Mouse (Mus musculus) thymus, postnatal 0 days (tissue): ENCODE results near the gene Urod. TPM values are rescaled to one million over a fixed set of nuclear protein-coding genes. Genes with fewer than 3 reads are reported as not detected.

Experiments
- DNase-seq: peaks from one replicate; pipeline ENCODE4 v3.0.0-alpha.2; 2015; ENCODE audit warnings: low spot score
- polyA plus RNA-seq: library from polyadenylated mRNA; unstranded; fragments of >200 nt; fragmentation: Nextera tagmentation; extraction: Ambion mirVana; gene quantifications from 2 replicates; pipeline ENCODE4 v1.2.1, GENCODE M21; 2015

Urod gene
- polyA plus RNA-seq: 102 and 109 TPM in 2 replicates

DNA sequence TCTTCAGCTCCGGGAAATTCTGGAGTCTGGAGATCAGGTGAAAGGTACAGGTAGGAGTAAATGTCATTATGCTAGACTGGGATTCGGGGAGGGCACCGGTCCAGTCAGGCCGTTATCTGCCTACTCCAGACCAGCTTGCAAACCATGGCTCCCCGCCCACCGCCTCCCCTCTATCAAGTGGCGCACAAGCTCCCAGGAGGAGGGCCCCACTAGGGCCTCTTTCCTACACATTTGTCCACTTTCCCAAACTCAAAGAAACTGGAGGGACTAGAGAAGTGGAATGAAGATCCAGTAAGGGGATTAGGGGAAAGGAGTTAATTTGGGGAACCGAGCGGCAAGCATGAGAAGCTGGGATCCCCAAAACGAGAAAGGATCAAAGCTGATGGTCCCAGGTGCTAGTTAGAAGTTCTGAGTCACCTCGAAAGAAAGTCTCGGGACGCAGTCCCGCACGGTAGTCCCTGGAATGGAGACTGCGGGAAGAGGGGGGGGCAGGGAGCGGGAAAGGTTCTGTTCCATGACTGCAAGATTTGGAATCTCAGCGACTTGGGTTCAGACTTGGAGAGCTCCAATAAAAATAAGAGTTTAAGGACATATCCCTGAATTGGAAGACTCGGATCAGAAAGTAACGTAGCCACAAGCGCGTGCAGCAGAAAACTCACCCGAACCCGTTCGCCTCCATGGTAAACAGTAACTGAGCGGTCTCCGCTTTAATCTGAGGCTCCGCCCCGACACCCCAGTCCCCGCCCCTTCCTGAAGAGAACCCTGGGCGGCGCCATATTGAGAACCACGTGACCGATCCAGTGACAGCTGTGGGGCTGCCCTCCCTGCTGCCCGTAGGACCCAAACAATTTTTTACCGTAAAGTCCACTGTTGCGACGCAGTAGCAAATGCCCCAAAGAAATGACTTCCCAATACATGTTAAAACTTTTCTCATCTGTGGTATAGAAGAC lies at the start of gene Urod:
TSS of gene Urod (minus strand) at position 742 of the 950 bp plus-strand sequence.
- peak; percentile 97 for DNase-seq

GRCm38 (mm10) chr4:117041283-117041721 lies 47.1 kb upstream of the Urod start:
- DNase-seq: no peak

- no peak for DNase-seq
Observed at GRCm38 (mm10) chr4:117040791-117041190, 46.6 kb upstream of the Urod start.

GRCm38 (mm10) chr4:117039925-117040687 lies 45.9 kb upstream of the Urod start:
- no peak for DNase-seq

- no peak for DNase-seq
Observed at GRCm38 (mm10) chr4:117031105-117031504, 36.9 kb upstream of the Urod start.

DNA sequence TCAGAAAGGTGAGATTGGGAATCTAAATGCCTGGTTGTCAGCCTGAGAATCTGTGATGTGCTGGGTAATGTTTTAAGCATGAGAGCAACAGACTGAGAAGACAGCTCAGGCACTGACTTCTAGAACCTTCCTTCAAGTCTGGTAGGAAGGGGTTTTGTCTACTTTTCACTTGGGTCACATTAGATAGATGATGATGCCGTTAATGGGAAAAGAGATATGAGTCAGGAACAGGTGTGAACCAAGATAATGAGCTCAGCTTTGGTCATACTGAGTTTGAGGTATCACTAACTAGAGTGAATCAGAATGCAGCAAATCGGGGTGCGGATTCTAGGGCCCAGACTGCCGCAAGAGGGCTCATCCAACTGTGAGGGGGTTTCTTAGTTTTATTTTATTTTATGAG lies 29.3 kb upstream of the Urod start:
- DNase-seq: no peak

GRCm38 (mm10) chr4:117019206-117020134 lies 25.3 kb upstream of the Urod start, which contains the start of gene Eif2b3:
TSS of gene Eif2b3 (plus strand) at chr4:117019402.
- peak; percentile 94 for DNase-seq

DNA sequence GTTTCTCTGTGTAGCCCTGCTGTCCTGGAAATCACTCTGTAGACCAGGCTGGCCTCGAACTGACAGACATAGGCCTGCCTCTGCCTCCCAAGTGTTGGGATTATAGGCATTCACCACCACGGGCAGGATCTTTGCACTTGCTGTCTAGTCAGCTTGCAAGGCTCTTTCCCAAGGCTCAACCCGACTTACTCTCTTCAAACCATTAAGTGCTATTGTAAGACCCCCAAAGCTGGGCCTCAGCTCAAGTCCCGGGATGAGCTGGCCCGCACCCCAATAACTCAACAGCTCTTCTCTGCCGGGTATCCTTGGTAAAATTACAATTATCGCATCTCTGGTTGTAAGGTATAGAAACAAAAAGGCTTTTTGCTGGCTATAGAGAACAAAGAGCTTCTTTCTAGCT lies 24.1 kb upstream of the Urod start:
- DNase-seq: no peak

- DNase-seq: no peak
Observed at GRCm38 (mm10) chr4:117017738-117018137, 23.5 kb upstream of the Urod start.

DNA sequence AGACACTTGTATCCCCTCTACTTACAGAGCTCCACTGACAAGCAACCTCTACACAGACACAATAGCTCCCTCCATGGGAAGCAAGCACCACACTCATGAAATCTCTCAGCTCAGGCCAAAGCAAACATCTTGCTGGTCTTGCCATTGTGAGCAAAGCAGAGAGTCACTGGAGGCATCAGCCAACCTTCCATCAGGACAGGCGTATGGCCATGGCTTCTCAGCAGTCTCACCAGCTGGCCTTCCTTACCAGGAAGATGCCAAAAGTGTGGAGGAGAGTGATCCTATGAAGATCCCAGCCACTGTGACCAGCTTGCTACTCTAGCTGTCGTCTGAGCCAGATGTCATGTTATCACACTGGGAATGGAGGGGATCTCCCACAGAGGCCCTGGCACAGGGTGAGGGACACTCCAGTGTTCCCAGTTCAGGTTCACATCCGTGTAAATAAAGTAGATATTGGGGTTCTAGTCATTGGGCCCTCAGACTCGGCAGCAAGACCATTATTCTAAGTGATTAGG lies 20.7 kb upstream of the Urod start:
- DNase-seq: no peak

DNA sequence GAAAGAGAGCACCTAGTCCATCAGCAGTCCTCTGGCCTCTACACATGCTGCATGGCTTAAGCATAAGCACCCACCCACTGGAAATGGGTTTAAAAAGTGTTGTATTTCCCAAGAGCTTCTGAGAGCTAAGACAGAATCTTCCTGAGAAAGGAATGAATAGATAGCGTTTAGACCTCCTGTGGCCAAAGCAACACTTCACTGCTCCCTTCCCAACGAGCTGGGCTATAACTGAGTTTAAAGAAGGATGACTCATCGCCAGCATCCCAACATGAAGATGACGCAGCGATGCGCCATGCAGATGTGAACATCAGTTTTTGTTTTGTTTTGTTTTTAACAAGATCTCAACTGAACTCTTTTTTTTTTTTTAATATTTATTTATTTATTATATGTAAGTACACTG lies 19.4 kb upstream of the Urod start:
- DNase-seq: no peak

DNA sequence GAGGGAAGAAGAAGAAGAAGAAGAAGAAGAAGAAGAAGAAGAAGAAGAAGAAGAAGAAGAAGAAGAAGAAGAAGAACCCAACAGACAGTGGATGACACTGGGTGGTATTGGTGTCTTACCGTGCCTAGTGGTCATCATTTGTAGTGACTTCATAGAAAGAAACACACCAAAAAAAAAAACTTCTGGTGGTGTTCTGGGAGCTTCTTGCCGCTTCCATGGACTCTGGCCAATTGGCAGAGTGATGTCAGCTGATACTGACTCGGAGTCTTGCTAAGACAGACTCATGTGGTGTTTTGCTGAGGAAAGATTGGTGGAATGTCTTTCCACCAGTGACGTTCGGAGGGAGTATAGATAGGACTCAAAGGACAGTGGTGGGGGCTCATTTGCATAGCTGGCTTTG lies 16.0 kb upstream of the Urod start:
- no peak for DNase-seq

GRCm38 (mm10) chr4:117007058-117007457 lies 12.8 kb upstream of the Urod start:
- DNase-seq: no peak

DNA sequence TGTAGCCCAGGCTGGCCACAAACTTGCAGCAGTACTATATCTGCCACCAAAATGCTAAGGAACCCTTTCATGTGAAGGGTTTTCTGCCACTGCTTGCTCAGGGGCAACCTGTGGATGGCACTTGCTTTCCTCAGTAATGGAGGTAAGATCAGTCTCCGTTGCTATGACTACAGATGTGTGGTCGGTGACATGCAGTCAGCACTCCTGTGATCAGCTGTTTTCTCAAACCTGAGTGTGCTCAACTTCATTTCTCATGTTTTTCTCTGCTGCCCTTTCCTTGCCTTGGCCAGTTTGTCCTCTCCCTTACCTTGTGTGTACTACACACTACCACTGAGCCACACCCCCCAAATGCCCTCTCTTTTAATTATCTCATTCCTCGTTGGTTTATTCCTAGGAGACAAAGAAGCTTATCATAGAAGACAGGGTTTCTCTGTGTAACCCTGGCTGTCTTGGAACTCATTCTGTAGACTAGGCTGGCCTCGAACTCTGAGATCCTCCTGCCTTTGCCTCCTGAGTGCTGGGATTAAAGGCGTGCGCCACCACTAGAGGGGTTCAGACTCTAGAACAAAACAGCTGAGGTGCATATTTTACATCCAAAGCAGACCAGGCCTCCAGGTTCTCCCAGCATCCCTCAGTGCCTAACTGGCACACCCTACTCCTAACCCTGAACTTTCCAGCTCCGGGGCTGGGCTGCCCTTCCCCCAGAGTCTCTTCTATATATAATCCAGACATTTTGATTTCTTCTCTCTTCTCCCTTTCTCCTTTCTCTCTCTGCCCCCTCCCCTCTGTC lies 11.6 kb upstream of the Urod start:
- DNase-seq: no peak

DNA sequence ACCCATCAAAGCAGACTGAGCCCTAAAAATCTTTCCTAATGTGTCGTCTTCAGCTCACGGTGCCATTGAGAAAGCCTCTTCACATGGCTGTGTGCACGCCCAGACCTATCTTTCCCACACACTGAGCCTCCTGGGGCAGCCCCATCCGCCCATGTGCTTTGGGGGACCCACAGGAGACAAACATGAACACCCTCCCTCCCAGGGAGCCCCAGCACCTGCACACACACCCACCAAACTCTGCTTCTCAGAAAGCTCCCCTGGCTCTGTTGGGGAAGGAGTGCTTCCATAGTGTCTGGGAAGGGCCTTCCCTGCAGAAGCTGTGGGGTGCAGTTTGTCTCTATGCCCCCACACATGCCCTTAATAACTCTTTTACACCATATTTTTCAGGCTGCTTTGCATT lies 10.4 kb upstream of the Urod start:
- DNase-seq: no peak

GRCm38 (mm10) chr4:117002543-117003521 lies 8.6 kb upstream of the Urod start:
- DNase-seq: peak; percentile 35

GRCm38 (mm10) chr4:117001957-117002356 lies 7.7 kb upstream of the Urod start:
- DNase-seq: no peak

GRCm38 (mm10) chr4:116999513-117000154 lies 5.4 kb upstream of the Urod start:
- DNase-seq: no peak
